Mouse (Mus musculus) NIH3T3 (cell line): ENCODE results near the gene Elmod2.

ENCODE experiments used
- DNase-seq: peaks from one replicate; pipeline ENCODE4 v3.0.0-alpha.2; 2012; ENCODE audit warnings: low read depth

The Elmod2 gene

GRCm38 (mm10) chr8:83278431-83278830 lies 53.9 kb downstream of the Elmod2 start:
- DNase-seq, result peak; percentile 89

- peak; percentile 17 for DNase-seq
Measured at GRCm38 (mm10) chr8:83274470-83274869, 57.8 kb downstream of the Elmod2 start.

GRCm38 (mm10) chr8:83272464-83272863 lies 59.8 kb downstream of the Elmod2 start:
- DNase-seq, result no peak

- no peak for DNase-seq
Measured at GRCm38 (mm10) chr8:83271172-83271571, 61.1 kb downstream of the Elmod2 start.
